Mouse (Mus musculus): ENCODE results near the gene Galnt17.

DNA sequence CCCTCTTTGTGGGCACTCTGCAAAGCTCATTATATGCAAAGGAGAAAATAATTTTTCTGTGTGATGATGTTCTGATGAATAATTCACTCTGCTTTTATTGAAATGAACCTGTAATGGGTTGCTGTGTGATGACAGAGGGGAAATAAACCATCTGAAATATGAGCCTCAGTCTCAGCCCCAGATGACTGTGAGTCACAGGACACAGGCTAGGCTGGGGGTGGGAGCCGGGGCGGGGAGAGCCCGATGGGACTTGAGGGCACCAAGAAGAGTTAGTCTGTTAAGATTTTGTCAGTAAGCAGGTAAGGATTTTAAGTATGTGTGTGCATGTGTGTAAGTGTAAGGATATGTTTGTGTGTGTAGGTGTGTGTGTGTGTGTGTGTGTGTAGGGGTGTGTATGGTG lies 406.6 kb downstream of the Galnt17 start:
- no peak for TF ChIP-seq CTCF (IDR thresholded peaks at IDR 0.05; ENCODE audit: low read depth)
- no peak for TF ChIP-seq EP300 (IDR thresholded peaks at IDR 0.05; ENCODE audit: low read depth)

Measured in liver, postnatal 0 days (tissue).